Mouse (Mus musculus) left cerebral cortex, postnatal 10 days (tissue): ENCODE measurements around the gene 1700019N19Rik. TPM values are rescaled to one million over a fixed set of nuclear protein-coding genes. Genes with fewer than 3 reads are reported as not detected.
A peak's percentile ranks its signal among the peaks of the same experiment; 100 is the strongest.

ENCODE experiments used
- DNase-seq, 2 experiments: peaks; one replicate each; pipeline ENCODE4 v3.0.0; 2021 to 2022; ENCODE audit warnings: low spot score in 2 of 2, mixed read lengths in 1 of 2; ENCODE audit errors: extremely low spot score in 1 of 2
- intact Hi-C: fragments of 180-260 bp; cut with DNase I; formaldehyde crosslinking; loops from one replicate; pipeline ENCODE4 v1.15.1; 2025
- total RNA-seq, 2 experiments: library from RNA; stranded (reverse); gene quantifications; 2 replicates each; pipeline ENCODE4 v1.2.3; 2021

Gene 1700019N19Rik
- total RNA-seq, 2 experiments from 2014 or later = not detected

- DNase-seq = peak in 1 of 2 experiments; percentile 68
- intact Hi-C loops = no loop called here
These were observed 21.1 kb upstream of the 1700019N19Rik start for GRCm38 (mm10) chr19:58815179-58815922.

- intact Hi-C loops = no loop called here
- DNase-seq = no peak
These were observed 16.3 kb upstream of the 1700019N19Rik start for GRCm38 (mm10) chr19:58810536-58810935.

- no peak for DNase-seq
- intact Hi-C loops = loop anchor here (5.0 to 10.0 kb wide), 2 partner anchors 48 to 396 kb away; no protein-coding TSS in a partner anchor
These were observed 14.6 kb upstream of the 1700019N19Rik start for GRCm38 (mm10) chr19:58808864-58809263.

- intact Hi-C loops = loop anchor here (2.0 to 10.0 kb wide), 3 partner anchors 51 to 398 kb away; no protein-coding TSS in a partner anchor
- DNase-seq = peak; percentile 56 to 77
These were observed 12.1 kb upstream of the 1700019N19Rik start for GRCm38 (mm10) chr19:58806364-58806763.

GRCm38 (mm10) chr19:58805191-58805779 lies 11.0 kb upstream of the 1700019N19Rik start:
- no peak for DNase-seq
- intact Hi-C loops = loop anchor here (5.0 to 10.0 kb wide), 2 partner anchors 52 to 400 kb away; no protein-coding TSS in a partner anchor

GRCm38 (mm10) chr19:58795114-58795669 lies 931 bp upstream of the 1700019N19Rik start:
- intact Hi-C loops = no loop called here
- DNase-seq = no peak

- DNase-seq = no peak
- intact Hi-C loops = no loop called here
These were observed 5.1 kb downstream of the 1700019N19Rik start for GRCm38 (mm10) chr19:58789194-58789593.

- intact Hi-C loops = no loop called here
- DNase-seq = peak in 1 of 2 experiments; percentile 23
These were observed 10.3 kb downstream of the 1700019N19Rik start for GRCm38 (mm10) chr19:58783938-58784337.

GRCm38 (mm10) chr19:58781566-58781965 lies 12.7 kb downstream of the 1700019N19Rik start:
- DNase-seq = no peak
- intact Hi-C loops = no loop called here

- DNase-seq = no peak
- intact Hi-C loops = no loop called here
These were observed 17.8 kb downstream of the 1700019N19Rik start for GRCm38 (mm10) chr19:58776461-58776860.

GRCm38 (mm10) chr19:58767329-58767728 lies 26.9 kb downstream of the 1700019N19Rik start:
- intact Hi-C loops = no loop called here
- no peak for DNase-seq

GRCm38 (mm10) chr19:58762848-58763541 lies 31.3 kb downstream of the 1700019N19Rik start:
- intact Hi-C loops = loop anchor here (2.0 kb wide), 1 partner anchor 142 kb away; no protein-coding TSS in a partner anchor
- peak; percentile 61 to 83 for DNase-seq

GRCm38 (mm10) chr19:58762316-58762715 lies 31.9 kb downstream of the 1700019N19Rik start:
- no peak for DNase-seq
- intact Hi-C loops = loop anchor here (2.0 kb wide), 1 partner anchor 142 kb away; no protein-coding TSS in a partner anchor

GRCm38 (mm10) chr19:58759423-58759822 lies 34.8 kb downstream of the 1700019N19Rik start, which contains the start of gene Pnliprp2:
Gene Pnliprp2, plus strand, starts transcription at chr19:58759719.
- peak in 1 of 2 experiments; percentile 42 for DNase-seq
- intact Hi-C loops = no loop called here

GRCm38 (mm10) chr19:58758871-58759270 lies 35.4 kb downstream of the 1700019N19Rik start:
- intact Hi-C loops = no loop called here
- no peak for DNase-seq

GRCm38 (mm10) chr19:58751504-58751903 lies 42.8 kb downstream of the 1700019N19Rik start:
- intact Hi-C loops = no loop called here

GRCm38 (mm10) chr19:58750822-58751221 lies 43.4 kb downstream of the 1700019N19Rik start:
- intact Hi-C loops = no loop called here
- DNase-seq = no peak

More at GRCm38 (mm10) chr19:58751504-58751903, 42.8 kb downstream of the 1700019N19Rik start:
- DNase-seq = no peak

- no peak for DNase-seq
- intact Hi-C loops = no loop called here
These were observed 46.7 kb downstream of the 1700019N19Rik start for GRCm38 (mm10) chr19:58747498-58748000.

- no peak for DNase-seq
- intact Hi-C loops = no loop called here
These were observed 50.5 kb downstream of the 1700019N19Rik start for GRCm38 (mm10) chr19:58743736-58744135.
